Mouse (Mus musculus) thymus, postnatal 4 days (tissue): ENCODE data around the gene Casp7.

Experiments used
- DNase-seq: peaks from one replicate; pipeline ENCODE4 v3.0.0; 2021

Gene Casp7

DNA sequence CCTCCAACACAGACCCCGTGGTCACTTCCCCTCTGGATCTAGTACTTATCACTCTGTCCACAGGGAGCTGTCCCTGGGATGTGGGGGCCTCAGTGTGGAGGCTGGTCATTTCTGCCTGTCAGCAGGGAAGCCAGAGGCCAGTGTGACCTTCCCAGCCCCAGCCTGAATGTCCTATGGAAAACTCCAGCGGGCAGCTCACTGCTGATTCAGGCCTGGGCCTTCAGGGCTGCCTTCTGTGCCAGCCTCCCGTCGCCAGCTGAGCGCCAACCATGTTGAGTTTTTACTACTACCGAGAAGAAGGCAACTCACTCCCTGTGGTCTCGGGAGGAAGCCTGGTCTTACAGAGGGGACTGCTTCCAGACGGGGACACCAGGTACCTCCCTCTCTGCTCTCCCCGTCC is 28.6 kb downstream of the Casp7 start:
- DNase-seq: no peak

DNA sequence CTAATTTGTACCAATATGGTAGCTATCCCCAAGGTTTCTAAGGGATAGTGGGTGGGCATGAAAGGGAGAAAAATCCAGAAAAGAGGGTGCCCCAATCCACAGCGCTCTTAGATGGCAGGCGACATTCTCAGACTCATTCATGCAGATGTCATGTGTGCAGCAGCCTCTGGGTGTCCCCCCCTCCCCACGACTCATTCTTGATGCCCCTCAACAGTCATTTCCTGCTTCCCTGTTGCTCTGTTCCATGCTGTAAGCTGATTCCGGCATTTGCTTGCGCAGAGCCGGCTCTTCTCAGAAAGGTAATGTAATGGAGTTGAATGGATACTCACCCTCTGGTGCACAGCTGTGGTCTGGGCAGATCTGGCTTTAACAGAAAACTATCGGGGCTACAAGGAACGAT is 33.4 kb downstream of the Casp7 start:
- DNase-seq: no peak

GRCm38 (mm10) chr19:56432706-56433105 is 35.8 kb downstream of the Casp7 start:
- DNase-seq: no peak

DNA sequence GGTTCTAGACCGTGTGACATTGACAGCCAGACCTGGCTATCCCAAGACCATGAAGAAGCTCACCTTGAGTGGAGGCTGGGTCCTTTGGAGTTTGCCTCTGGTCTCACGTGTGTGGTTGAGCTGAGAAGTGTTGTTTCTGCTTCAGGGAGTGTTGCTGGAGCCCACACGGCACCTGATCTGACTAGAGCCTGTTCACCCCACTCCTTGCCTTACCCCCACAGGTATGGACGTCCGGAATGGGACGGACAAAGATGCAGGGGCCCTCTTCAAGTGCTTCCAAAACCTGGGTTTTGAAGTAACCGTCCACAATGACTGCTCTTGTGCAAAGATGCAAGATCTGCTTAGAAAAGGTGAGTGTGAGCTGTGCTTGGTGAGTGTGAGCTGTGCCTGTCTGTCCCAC is 36.7 kb downstream of the Casp7 start:
- DNase-seq: no peak

DNA sequence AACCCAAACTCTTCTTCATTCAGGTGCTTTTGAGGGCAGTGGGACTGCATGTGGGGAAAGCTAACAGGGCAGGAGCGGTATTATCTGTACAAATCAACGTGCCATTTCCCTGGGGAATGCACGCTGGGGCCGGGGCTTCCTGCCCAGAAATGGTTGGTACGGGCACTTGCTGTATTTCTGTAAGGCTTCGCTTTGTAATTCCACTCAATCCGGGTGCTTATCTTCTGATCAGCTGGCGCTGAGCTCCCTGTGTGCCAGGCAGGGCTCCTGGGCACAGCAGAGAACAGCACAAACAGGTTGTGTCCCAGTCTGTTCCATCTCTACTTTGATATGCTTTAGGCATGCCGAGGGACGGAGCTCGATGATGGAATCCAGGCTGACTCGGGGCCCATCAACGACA is 39.5 kb downstream of the Casp7 start:
- DNase-seq: no peak

- no peak for DNase-seq
These were observed 41.6 kb downstream of the Casp7 start for GRCm38 (mm10) chr19:56438357-56439071.

GRCm38 (mm10) chr19:56439072-56439434 is 42.1 kb downstream of the Casp7 start:
- no peak for DNase-seq

DNA sequence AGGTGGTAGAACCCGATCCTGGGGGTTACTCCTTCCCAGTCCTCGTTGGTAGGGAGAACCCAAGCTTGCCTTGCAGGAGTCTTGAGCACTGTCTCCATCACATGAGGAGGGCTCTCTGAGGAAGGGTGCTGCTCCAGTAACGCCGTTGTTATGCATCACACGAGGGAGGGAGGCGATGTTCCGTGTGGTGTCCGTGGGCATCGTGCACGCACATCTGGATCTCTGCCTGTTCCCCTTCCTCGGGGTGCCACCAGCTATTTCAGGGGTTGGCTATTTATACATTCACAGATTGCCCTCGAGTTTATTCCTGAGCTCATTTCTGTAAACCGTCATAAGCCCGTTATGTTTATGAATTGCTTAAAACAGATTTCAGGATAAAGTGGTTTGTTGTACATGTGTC is 46.5 kb downstream of the Casp7 start:
- DNase-seq: no peak

DNA sequence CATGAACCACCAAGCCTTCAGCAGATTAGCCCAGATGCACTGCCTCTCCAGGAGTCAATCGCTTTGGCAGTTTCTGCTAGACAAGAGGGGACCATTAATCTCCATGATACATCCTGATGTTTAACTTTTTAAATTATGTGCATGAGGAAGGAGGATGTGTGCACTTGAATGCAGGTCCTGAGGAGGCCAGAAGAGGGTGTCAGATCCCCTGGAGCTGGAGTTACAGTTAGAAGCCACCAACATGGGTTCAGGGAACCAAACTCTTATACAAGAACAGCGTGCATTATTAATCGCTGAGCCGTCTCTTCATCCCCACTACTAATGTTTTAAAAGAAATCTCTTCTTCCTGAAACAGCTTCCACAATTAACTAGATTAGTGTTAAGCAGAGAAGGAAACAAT is 51.9 kb downstream of the Casp7 start:
- DNase-seq: no peak

- DNase-seq: no peak
These were observed 52.6 kb downstream of the Casp7 start for GRCm38 (mm10) chr19:56449537-56449936.

- no peak for DNase-seq
These were observed 54.0 kb downstream of the Casp7 start for GRCm38 (mm10) chr19:56450892-56451291.

GRCm38 (mm10) chr19:56451867-56452266 is 54.9 kb downstream of the Casp7 start:
- no peak for DNase-seq

DNA sequence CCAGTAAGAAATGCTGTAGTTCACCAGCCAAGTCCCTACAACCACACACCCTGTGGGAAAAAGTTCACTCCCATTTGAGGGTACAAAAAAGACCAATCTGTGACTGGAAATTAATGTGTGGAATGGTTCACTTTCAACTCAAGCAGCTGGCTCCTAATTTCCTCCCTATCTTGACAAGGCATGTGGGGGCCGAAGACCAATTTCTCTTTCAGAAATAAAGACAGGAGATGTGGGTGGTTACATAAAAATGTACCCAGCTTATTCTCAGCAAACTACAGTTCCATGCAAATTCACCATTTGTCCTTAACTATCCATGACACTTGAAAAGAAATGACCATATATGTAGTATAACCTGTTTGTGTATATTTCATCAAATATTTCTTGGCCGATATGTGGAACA is 55.5 kb downstream of the Casp7 start:
- no peak for DNase-seq

DNA sequence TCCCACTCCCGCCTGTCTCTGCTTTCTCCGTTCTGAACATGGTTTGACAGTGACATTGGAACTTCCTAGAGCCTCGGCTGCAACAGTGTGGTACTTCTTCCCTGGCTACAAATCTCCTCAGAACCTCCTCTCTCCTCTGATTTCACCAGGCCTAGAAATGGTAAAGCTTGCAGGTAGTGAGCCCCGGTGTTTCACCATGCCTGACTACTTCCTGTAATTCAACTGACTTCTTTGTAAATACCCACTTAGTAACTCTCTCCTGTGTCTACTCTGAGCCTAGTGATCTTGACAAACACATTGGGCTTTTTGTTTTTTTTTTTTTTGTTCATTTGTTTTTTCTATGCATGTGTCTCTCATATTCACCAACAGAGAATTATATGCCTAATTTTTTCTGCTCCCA is 57.9 kb downstream of the Casp7 start:
- no peak for DNase-seq

- DNase-seq: no peak
These were observed 58.4 kb downstream of the Casp7 start for GRCm38 (mm10) chr19:56455369-56455768.

GRCm38 (mm10) chr19:56457569-56457968 is 60.6 kb downstream of the Casp7 start:
- no peak for DNase-seq

- no peak for DNase-seq
These were observed 62.5 kb downstream of the Casp7 start for GRCm38 (mm10) chr19:56459154-56460050.

DNA sequence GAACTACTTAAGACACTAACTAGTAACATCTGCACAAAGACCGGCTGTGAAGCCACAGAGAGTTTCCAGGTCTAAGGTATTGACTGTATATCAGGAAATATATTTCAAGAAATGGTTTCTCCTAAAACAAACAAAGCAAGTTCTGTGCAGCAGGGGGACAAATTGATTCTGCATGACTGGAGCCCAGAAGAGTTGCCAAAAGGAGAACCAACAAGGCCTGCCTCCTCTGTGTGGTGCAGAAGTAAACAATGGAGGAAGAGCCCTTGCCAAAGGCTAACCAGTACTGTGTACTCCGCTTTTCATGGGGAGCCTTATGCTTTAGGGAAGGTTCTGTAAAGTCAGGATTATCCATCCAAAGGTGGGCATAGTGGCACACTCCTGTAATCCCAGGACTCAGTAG is 63.3 kb downstream of the Casp7 start:
- no peak for DNase-seq

- DNase-seq: no peak
These were observed 64.7 kb downstream of the Casp7 start, which contains the start of gene Plekhs1 for GRCm38 (mm10) chr19:56461522-56462101. Gene Plekhs1 (plus strand): TSS chr19:56461640.

DNA sequence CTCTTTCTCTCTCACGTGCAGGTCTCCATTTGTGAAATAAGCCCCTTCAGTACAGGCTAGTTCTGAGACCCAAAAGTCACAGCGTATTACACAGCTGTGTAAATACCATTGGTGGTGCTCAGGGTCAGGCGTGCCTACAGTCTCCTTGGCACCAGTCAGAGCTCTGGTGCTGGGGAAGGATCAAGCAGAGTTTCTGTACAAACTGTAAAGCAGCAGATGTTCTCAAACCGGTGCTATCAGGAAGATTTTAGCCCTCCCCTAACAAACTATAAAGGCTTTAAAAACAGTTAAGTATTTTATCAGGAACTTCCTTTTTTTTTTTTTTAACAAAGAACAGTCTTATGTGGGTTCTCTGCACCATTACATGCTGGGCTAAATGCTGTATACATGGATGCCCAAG is 65.9 kb downstream of the Casp7 start:
- no peak for DNase-seq

DNA sequence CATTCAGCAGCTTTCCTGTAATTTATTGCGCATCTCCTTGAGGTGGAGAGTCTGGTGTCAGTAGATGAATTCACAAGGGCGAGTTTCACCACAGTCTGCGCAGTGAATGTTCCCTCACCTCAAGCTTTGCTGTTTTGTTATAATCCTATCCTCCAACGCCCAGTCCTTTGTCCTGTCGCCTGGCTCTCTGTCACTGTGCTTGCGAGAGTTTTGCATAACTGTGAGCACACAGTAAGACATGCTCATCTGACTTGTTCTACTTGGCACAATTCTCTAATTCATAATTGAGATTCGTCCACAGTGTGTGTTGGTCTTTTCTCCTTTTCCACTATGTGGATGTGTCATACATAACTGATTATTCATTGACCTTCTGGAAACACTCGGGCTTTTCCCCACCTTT is 69.6 kb downstream of the Casp7 start:
- DNase-seq: no peak

DNA sequence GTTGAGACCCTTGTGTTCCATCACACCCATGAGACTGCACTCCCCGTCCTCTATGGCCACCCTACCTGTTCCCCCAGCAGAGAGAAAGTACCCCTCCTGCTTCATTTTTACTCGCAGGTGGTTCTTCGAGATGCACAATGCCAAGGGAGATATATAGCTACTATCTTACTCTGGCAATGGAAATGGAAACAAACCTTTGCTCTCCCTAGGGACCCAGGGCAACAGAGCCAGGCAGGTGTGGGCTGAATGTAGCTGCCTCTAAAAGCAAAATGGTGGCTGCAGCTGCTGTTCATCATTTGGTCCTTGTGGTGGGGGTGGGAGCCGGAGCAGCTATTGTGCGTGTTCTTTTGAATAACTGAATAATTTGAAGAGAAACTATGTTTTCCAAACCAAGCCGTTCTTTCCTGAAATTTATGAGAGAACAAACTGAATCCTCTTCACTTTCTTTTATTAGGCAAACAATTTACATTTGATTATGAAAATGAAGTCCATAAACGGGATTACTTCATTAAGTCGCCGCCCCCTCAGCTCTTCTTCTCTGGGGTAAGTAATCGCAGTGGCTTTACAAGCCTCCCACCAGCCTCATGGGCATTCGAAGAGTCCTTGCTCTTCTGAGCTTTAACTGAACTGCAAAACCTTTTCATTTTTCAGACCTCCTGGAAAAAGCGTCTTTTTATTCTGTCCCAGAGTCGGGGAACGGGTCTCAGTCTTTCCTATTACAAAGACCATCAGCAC is 73.5 kb downstream of the Casp7 start:
- DNase-seq: no peak

- DNase-seq: no peak
These were observed 75.0 kb downstream of the Casp7 start for GRCm38 (mm10) chr19:56471934-56472333.
